8 mouse cellular contexts compared by ENCODE assay signal in the genomic region with DNA sequence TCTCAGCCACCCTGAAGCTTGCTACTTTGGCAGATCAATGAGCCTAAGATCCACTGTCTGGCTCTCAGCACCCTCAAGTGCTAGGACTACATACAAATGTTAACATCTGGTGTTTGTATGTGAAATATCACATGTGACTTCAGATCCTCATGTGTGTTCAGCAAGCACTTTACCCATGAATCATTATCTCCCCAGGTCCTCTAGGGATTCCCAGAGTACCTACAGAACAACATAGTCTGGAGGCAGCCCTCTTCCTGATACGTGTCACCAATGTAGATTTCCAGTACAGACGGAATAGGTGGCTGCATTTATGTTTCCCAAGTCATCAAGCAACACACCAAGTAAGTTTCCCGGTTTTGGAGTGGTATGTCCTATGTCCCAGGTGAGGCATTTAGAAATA. TPM values are rescaled to one million over a fixed set of nuclear protein-coding genes. Genes with fewer than 3 reads are reported as not detected.
DNase-seq lines count a peak whose midpoint lies in the region; ATAC-seq and TF ChIP-seq lines count a peak whose summit lies in the region.

No protein-coding gene starts in this region.

- no peak for ATAC-seq in heart, postnatal 0 days (ENCODE audit: insufficient read depth, low read depth)
- ATAC-seq in megakaryocyte progenitor cell, adult 5-6 weeks (replicated peaks; ENCODE audit: poor library complexity), result 0 out of 2 replicates have a peak, but pooled peaks have one; percentile 8

- H3K4me3 ChIP-seq in gastrocnemius, adult 2 months, result peak overlapping the region; percentile 78
- H3K4me3 ChIP-seq in C2C12 (ENCODE audit: insufficient read depth, poor library complexity, severe bottlenecking), result peak overlapping the region; percentile 45
- peak overlapping the region; percentile 77 for H3K4me3 ChIP-seq in heart, postnatal 0 days (ENCODE audit: low read depth, low read length)

- TF ChIP-seq CTCF in gastrocnemius, adult 2 months (IDR thresholded peaks at IDR 0.05), result no peak
- no peak for TF ChIP-seq CTCF in C2C12 (IDR thresholded peaks at IDR 0.05; ENCODE audit: control insufficient read depth, insufficient read depth, insufficient read length)
- no peak for TF ChIP-seq CTCF in heart, postnatal 0 days (IDR thresholded peaks at IDR 0.05; ENCODE audit: low read depth)

- peaks cover 17% of the 10 kb centered on the region for H3K79me3 ChIP-seq in C2C12 (ENCODE audit: low read depth)

- no peak for TF ChIP-seq EP300 in heart, postnatal 0 days (IDR thresholded peaks at IDR 0.05; ENCODE audit: low read depth)

- H3K4me2 ChIP-seq in heart, postnatal 0 days (ENCODE audit: low read depth, low read length), result peak overlapping the region; percentile 80

- peak overlapping the region; percentile 84 for H3K27ac ChIP-seq in gastrocnemius, adult 2 months
- peak overlapping the region; percentile 47; the same call in 1 of the 2 replicates for H3K27ac ChIP-seq in heart, postnatal 0 days (ENCODE audit: low read depth)

- peak overlapping the region; percentile 73 for H3ac ChIP-seq in C2C12 (ENCODE audit: control insufficient read depth, insufficient read length, low read depth)

- no peak for DNase-seq in gastrocnemius, adult 2 months
- no peak for DNase-seq in gastrocnemius, postnatal 10 days
- peak; percentile 43 for DNase-seq in c-Kit-positive CD71-positive TER-119-positive erythroid progenitor cells, embryonic 14.5 days (ENCODE audit: low spot score)
- no peak for DNase-seq in heart, postnatal 0 days (ENCODE audit: low spot score)
- DNase-seq in ovary, adult 18-20 months (ENCODE audit: low spot score), result no peak
- DNase-seq in adrenal gland, postnatal 25 days, result no peak

- intact Hi-C loops in gastrocnemius, adult 2 months (cut with DNase I), result loop anchor here (2.0 to 5.0 kb wide), 3 partner anchors 134 to 194 kb away; partner anchors contain the start of gene Med28

- peaks cover 5% of the 10 kb centered on the region for H3K36me3 ChIP-seq in C2C12 (ENCODE audit: control insufficient read depth, insufficient read depth)
- no peaks in the 10 kb centered on the region for H3K36me3 ChIP-seq in heart, postnatal 0 days (replicated peaks; ENCODE audit: control insufficient read depth, insufficient read depth, low read length)

- peak overlapping the region; percentile 62 for H3K9ac ChIP-seq in heart, postnatal 0 days (replicated peaks; ENCODE audit: low read depth, low read length)

- H3K9me3 ChIP-seq in heart, postnatal 0 days (replicated peaks; ENCODE audit: control insufficient read depth, low read length), result no peaks in the 10 kb centered on the region

- peaks cover 10% of the 10 kb centered on the region; the same call in 1 of the 2 replicates for H3K4me1 ChIP-seq in heart, postnatal 0 days (ENCODE audit: control insufficient read depth, insufficient read depth)

- H3K27me3 ChIP-seq in C2C12 (ENCODE audit: control insufficient read depth, insufficient read depth, insufficient read length), result no peaks in the 10 kb centered on the region
- no peaks in the 10 kb centered on the region for H3K27me3 ChIP-seq in heart, postnatal 0 days (ENCODE audit: control insufficient read depth, insufficient read depth, low read length)

- WGBS in heart, postnatal 0 days, result 2% methylated on average over 3 of the region's 3 CpGs

- peaks cover 38% of the 10 kb centered on the region for H3K79me2 ChIP-seq in C2C12 (ENCODE audit: control insufficient read depth, insufficient read depth)

TF ChIP-seq in C2C12, 6 proteins besides CTCF, POLR2A, EP300 and RAD21:
- TF ChIP-seq MYOG (IDR thresholded peaks at IDR 0.05; ENCODE audit: control insufficient read depth, extremely low read depth, insufficient read length) (no peak), CEBPB (IDR thresholded peaks at IDR 0.05; ENCODE audit: low read depth) (no peak), FOSL1 (IDR thresholded peaks at IDR 0.05; ENCODE audit: insufficient read depth, low read length, poor library complexity, severe bottlenecking) (no peak), USF1 (IDR thresholded peaks at IDR 0.05; ENCODE audit: low read depth) (no peak), MAX (IDR thresholded peaks at IDR 0.05) (no peak), MYOD1 (IDR thresholded peaks at IDR 0.05; ENCODE audit: control insufficient read depth, insufficient read length, low read depth) (no peak)

RNA-seq across cellular contexts. Expression of gene Ncapg, which starts 0.9 kb away (rescaled TPM):
- total RNA-seq in gastrocnemius, adult 2 months (2021), result not detected
- 1 to 10 TPM; 4.7 to 7.7 TPM for total RNA-seq in gastrocnemius, postnatal 10 days (2021)
- polyA plus RNA-seq in C2C12 (2012; fragmentation: generic; extraction: Trizol), result 11.2 TPM
- total RNA-seq in heart, postnatal 0 days (2014; rRNA removed; ENCODE audit: low replicate concordance), result 16.1 and 28.7 TPM in 2 replicates
- 8.7 and 9.1 TPM in 2 replicates for polyA plus RNA-seq in heart, postnatal 0 days (2015; fragmentation: Nextera tagmentation; extraction: Ambion mirVana)
- total RNA-seq in megakaryocyte progenitor cell, adult 5-6 weeks (2015), result 76.7 and 107 TPM in 2 replicates
- total RNA-seq in megakaryocyte progenitor cell, adult 5-6 weeks (2017), result 70.5 and 82.4 TPM in 2 replicates
- 3.4 and 4.7 TPM in 2 replicates for total RNA-seq in adrenal gland, postnatal 25 days (2021)

RNA-seq across cellular contexts. Expression of gene Fam184b, which starts 29.4 kb away (rescaled TPM):
- total RNA-seq in gastrocnemius, adult 2 months (2021), result under 1 TPM; 0.41 to 0.61 TPM
- total RNA-seq in gastrocnemius, postnatal 10 days (2021), result 1 to 10 TPM; 2.0 to 2.3 TPM
- polyA plus RNA-seq in C2C12 (2012; fragmentation: generic; extraction: Trizol), result 0.01 TPM
- 0.54 TPM in 1 of 2 replicates, not detected in the other for total RNA-seq in heart, postnatal 0 days (2014; rRNA removed; ENCODE audit: low replicate concordance)
- polyA plus RNA-seq in heart, postnatal 0 days (2015; fragmentation: Nextera tagmentation; extraction: Ambion mirVana), result 0.03 TPM in 1 of 2 replicates, not detected in the other
- not detected in 2 replicates for total RNA-seq in megakaryocyte progenitor cell, adult 5-6 weeks (2015)
- not detected in 2 replicates for total RNA-seq in megakaryocyte progenitor cell, adult 5-6 weeks (2017)
- total RNA-seq in adrenal gland, postnatal 25 days (2021), result 0.29 and 0.30 TPM in 2 replicates
